Mouse (Mus musculus) kidney, adult 2 months (tissue): ENCODE results near the gene Rap2a. TPM values are rescaled to one million over a fixed set of nuclear protein-coding genes. Genes with fewer than 3 reads are reported as not detected.

Experiments
- DNase-seq: peaks from one replicate; pipeline ENCODE4 v3.0.0; 2021
- H3K27ac ChIP-seq: fragments of 200-500 bp; 2 replicates; pipeline ENCODE4 v1.5.1; 2012; ENCODE audit warnings: low read depth, low read length, control low read depth, inconsistent platforms; ENCODE audit not compliant: insufficient read depth
- H3K27me3 ChIP-seq: fragments of 200-500 bp; replicated peaks from 2 replicates; pipeline ENCODE4 v1.6.1; 2012; ENCODE audit warnings: mild to moderate bottlenecking, moderate library complexity, low read length, inconsistent platforms; ENCODE audit not compliant: control insufficient read depth, insufficient read depth
- H3K36me3 ChIP-seq: fragments of 200-500 bp; 2 replicates; pipeline ENCODE4 v1.6.1; 2012; ENCODE audit warnings: mild to moderate bottlenecking, moderate library complexity, low read length, inconsistent platforms; ENCODE audit not compliant: control insufficient read depth, insufficient read depth
- H3K4me1 ChIP-seq: fragments of 200-500 bp; 2 replicates; pipeline ENCODE4 v1.6.1; 2011; ENCODE audit warnings: low read length; ENCODE audit not compliant: control insufficient read depth, insufficient read depth
- H3K4me3 ChIP-seq: fragments of 200-500 bp; 2 replicates; pipeline ENCODE4 v1.5.1; 2011; ENCODE audit warnings: mild to moderate bottlenecking, low read depth, low read length, control low read depth; ENCODE audit not compliant: insufficient read depth
- CTCF ChIP-seq: fragments of 200-500 bp; conservative IDR thresholded peaks from 2 replicates; pipeline ENCODE4 v1.5.1; 2011; ENCODE audit warnings: low read depth, mild to moderate bottlenecking, control low read depth, low read length, moderate library complexity, mixed read lengths; ENCODE audit not compliant: insufficient read depth, insufficient read length
- POLR2A ChIP-seq: fragments of 200-500 bp; IDR thresholded peaks from one replicate; pipeline ENCODE4 v1.6.1; 2011; ENCODE audit warnings: low read depth, low read length, control low read depth
- WGBS: fragments of 180-500 bp; shearing (Covaris S2); methylation state at CpG from one replicate; pipeline ENCODE4 v1.1.7; 2018; 5-methylcytosine and 5-hydroxymethylcytosine counted together
- polyA plus RNA-seq: library from polyadenylated mRNA; depleted of rRNA; stranded (reverse); fragments of >200 nt; gene quantifications from 2 replicates; pipeline ENCODE4 v1.2.3, GENCODE M21; 2012

The Rap2a gene
- polyA plus RNA-seq, 1 experiment, result 12.4 TPM

GRCm38 (mm10) chr14:120477288-120477981 is 809 bp upstream of the Rap2a start:
- under 1% methylated on average over 46 of the region's 46 CpGs for WGBS
- no peaks in the 10 kb centered on the region for H3K27me3 ChIP-seq
- H3K36me3 ChIP-seq, result no peaks in the 10 kb centered on the region
- peak overlapping the region; percentile 78 for H3K4me3 ChIP-seq
- H3K27ac ChIP-seq, result peak overlapping the region; percentile 96
- TF ChIP-seq CTCF (no peak), POLR2A (peak; percentile 86)
- peak; percentile 98 for DNase-seq
- H3K4me1 ChIP-seq, result peaks cover 3% of the 10 kb centered on the region; the same call in 1 of the 2 replicates

- DNase-seq, result peak; percentile 41
- Histone ChIP-seq H3K4me1 (peaks cover 3% of the 10 kb centered on the region; the same call in 1 of the 2 replicates), H3K27me3 (no peaks in the 10 kb centered on the region), H3K27ac (0 out of 2 replicates have a peak overlapping the region, but pooled peaks have one; percentile 8), H3K4me3 (peak overlapping the region; percentile 79), H3K36me3 (no peaks in the 10 kb centered on the region)
- TF ChIP-seq POLR2A (no peak), CTCF (no peak)
- 2% methylated on average over 62 of the region's 62 CpGs for WGBS
Observed at GRCm38 (mm10) chr14:120478641-120479341, 547 bp downstream of the Rap2a start.

- H3K4me1 ChIP-seq, result peaks cover 3% of the 10 kb centered on the region; the same call in 1 of the 2 replicates
- DNase-seq, result no peak
- H3K27ac ChIP-seq, result no peak overlapping the region
- WGBS, result 63% methylated on average over 8 of the region's 8 CpGs
- H3K36me3 ChIP-seq, result no peaks in the 10 kb centered on the region
- H3K27me3 ChIP-seq, result no peaks in the 10 kb centered on the region
- no peak overlapping the region for H3K4me3 ChIP-seq
- no peak for TF ChIP-seq POLR2A
- no peak for TF ChIP-seq CTCF
Observed at GRCm38 (mm10) chr14:120480341-120480900, 2.2 kb downstream of the Rap2a start.

GRCm38 (mm10) chr14:120480927-120481326 is 2.7 kb downstream of the Rap2a start:
- no peak overlapping the region for H3K4me3 ChIP-seq
- TF ChIP-seq CTCF (no peak), POLR2A (no peak)
- DNase-seq, result no peak
- H3K36me3 ChIP-seq, result no peaks in the 10 kb centered on the region
- H3K27ac ChIP-seq, result no peak overlapping the region
- H3K4me1 ChIP-seq, result peaks cover 3% of the 10 kb centered on the region; the same call in 1 of the 2 replicates
- H3K27me3 ChIP-seq, result no peaks in the 10 kb centered on the region
- 96% methylated on average over 4 of the region's 4 CpGs for WGBS

GRCm38 (mm10) chr14:120484561-120484960 is 6.3 kb downstream of the Rap2a start:
- TF ChIP-seq CTCF, result no peak
- no peak for TF ChIP-seq POLR2A
- no peaks in the 10 kb centered on the region for H3K27me3 ChIP-seq
- no peak overlapping the region for H3K4me3 ChIP-seq
- WGBS, result 92% methylated on average over 5 of the region's 5 CpGs
- H3K36me3 ChIP-seq, result no peaks in the 10 kb centered on the region
- H3K4me1 ChIP-seq, result peaks cover 3% of the 10 kb centered on the region; the same call in 1 of the 2 replicates
- no peak overlapping the region for H3K27ac ChIP-seq
- DNase-seq, result no peak

- no peak for DNase-seq
- no peak overlapping the region for H3K4me3 ChIP-seq
- TF ChIP-seq POLR2A (no peak), CTCF (no peak)
- H3K36me3 ChIP-seq, result no peaks in the 10 kb centered on the region
- no peaks in the 10 kb centered on the region for H3K27me3 ChIP-seq
- no peaks in the 10 kb centered on the region for H3K4me1 ChIP-seq
- WGBS, result 20% methylated on average over 5 of the region's 5 CpGs
- H3K27ac ChIP-seq, result no peak overlapping the region
Observed at GRCm38 (mm10) chr14:120496284-120496683, 18.0 kb downstream of the Rap2a start.

- no peak for TF ChIP-seq CTCF
- no peak for TF ChIP-seq POLR2A
- H3K27ac ChIP-seq, result no peak overlapping the region
- no peak overlapping the region for H3K4me3 ChIP-seq
- DNase-seq, result no peak
- no peaks in the 10 kb centered on the region for H3K4me1 ChIP-seq
- 60% methylated on average over 5 of the region's 5 CpGs for WGBS
- no peaks in the 10 kb centered on the region for H3K27me3 ChIP-seq
- no peaks in the 10 kb centered on the region for H3K36me3 ChIP-seq
Observed at GRCm38 (mm10) chr14:120496827-120497226, 18.6 kb downstream of the Rap2a start.
